Mouse (Mus musculus) frontal cortex, adult 2 months (tissue): ENCODE data around the gene Krt8. TPM values are rescaled to one million over a fixed set of nuclear protein-coding genes. Genes with fewer than 3 reads are reported as not detected.

ENCODE experiments used
- DNase-seq, 2 experiments: peaks; one replicate each; pipeline ENCODE4 v3.0.0; 2022; ENCODE audit warnings: low spot score in 1 of 2; ENCODE audit errors: extremely low spot score in 1 of 2
- polyA plus RNA-seq: library from polyadenylated mRNA; depleted of rRNA; stranded (reverse); fragments of >200 nt; gene quantifications from 2 replicates; pipeline ENCODE4 v1.2.3, GENCODE M21; 2012

The Krt8 gene
- polyA plus RNA-seq, 1 experiment = 1.7 TPM

- no peak for DNase-seq
These were observed 6.4 kb upstream of the Krt8 start for GRCm38 (mm10) chr15:102010569-102011245.

- DNase-seq = no peak
These were observed 3.1 kb upstream of the Krt8 start for GRCm38 (mm10) chr15:102007097-102008069.

- DNase-seq = no peak
These were observed 2.0 kb upstream of the Krt8 start for GRCm38 (mm10) chr15:102006317-102006716.

- DNase-seq = no peak
These were observed 1.0 kb upstream of the Krt8 start for GRCm38 (mm10) chr15:102005290-102005689.

DNA sequence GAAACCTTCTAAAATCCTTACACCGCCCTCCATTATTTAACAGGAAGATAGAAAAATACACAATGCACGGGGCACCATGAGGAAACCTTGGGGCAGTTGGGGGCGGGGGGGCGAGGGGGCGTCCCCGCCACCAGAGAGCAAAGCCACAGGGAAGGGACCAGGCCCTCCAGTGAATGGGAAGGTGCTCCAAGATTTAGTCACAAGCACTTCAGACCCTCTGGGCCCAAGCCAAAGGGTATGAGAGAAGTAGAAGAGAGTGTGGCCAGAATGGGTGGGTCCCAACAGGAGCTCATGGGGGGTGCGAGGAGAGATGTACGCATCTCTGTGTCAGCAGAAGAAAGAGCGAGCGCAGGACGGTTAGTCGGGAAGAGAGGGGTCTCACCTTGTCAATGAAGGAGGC, 766 bp downstream of the Krt8 start:
- DNase-seq = no peak

DNA sequence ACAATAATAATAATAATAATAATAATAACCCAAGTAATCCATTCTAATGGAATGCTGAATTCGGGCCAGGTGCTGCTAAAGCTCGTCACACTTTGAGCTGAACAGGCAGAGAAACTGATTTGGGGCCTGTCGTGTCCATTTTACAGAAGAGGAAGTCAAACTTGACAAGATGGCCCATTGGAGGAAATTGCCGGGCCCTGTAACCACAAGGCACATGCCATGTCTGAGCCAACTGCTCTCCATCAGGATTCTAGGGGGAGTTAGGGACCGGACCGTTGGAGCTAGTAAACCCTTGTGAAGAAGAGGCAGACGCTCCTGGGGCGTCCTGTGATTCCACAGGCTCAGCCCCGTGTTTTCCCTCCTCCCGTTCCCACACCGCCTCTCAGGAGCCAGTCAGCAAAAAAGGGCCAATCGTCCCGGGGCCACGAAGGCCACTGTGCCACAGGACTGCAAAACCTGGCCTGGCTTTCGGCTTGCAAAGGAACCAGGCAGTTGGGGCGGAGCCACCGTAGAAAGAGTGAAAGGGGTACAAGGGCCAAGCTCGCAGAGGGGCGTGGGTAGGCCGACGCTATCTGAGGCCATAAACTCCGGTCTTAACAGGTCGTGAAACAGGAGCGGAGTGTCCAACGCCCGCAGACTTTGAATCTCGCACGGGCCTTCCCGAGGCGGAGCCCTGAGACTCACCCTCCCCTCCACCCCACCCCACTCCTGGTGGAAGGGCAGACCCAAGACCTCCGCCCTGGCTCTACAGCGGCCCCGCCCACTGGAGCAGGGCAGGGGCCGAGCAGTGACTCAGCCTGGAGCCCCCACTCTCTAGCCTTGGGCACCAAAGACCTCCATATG, 1.4 kb downstream of the Krt8 start:
- no peak for DNase-seq

DNA sequence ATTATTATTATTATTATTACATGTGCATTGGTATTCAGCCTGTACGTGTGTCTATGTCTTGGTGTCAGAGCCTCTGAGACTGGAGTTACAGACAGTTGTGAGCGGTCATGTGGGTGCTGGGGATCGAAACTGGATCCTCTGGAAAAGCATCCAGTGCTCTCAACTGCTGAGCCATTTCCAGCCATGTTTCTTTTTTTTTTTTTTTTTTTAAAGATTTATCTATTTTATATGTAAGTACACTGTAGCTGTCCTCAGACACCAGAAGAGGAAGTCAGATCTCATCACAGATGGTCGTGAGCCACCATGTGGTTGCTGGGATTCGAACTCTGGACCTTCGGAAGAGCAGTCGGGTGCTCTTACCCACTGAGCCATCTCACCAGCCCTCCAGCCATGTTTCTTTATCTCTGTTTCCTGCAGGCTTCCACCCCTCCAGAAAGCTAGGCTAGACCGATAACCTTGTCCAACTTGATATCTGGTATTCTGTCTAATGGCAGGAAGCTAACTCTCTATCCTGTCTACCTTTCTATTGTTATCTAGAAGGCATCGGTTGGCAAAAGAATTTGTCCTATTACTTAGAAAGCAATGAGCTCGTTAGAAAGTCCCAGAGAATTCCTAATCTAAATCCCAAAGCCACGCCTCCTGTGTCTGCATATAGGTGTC, 4.5 kb downstream of the Krt8 start:
- DNase-seq = no peak

DNA sequence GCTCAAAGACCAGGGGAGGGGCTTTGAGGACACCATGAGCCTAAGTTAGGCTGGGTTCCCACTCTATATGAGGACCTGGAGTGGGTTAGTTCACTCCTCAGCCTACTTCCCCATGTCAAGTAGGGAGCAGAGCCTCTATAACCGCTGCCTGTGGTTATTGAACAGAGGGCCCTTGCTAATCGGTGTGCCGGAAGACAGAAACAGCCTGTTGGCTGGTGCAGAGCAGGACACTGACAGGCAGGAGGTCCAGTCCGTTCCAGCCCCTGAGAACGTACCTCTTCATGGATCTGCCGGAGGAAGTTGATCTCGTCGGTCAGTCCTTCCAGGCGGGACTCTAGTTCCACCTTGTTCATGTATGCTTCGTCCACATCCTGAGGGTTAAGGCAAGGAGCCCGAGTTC, 5.1 kb downstream of the Krt8 start:
- no peak for DNase-seq

- peak in 1 of 2 experiments; percentile 41 for DNase-seq
These were observed 7.7 kb downstream of the Krt8 start for GRCm38 (mm10) chr15:101996450-101997078.

DNA sequence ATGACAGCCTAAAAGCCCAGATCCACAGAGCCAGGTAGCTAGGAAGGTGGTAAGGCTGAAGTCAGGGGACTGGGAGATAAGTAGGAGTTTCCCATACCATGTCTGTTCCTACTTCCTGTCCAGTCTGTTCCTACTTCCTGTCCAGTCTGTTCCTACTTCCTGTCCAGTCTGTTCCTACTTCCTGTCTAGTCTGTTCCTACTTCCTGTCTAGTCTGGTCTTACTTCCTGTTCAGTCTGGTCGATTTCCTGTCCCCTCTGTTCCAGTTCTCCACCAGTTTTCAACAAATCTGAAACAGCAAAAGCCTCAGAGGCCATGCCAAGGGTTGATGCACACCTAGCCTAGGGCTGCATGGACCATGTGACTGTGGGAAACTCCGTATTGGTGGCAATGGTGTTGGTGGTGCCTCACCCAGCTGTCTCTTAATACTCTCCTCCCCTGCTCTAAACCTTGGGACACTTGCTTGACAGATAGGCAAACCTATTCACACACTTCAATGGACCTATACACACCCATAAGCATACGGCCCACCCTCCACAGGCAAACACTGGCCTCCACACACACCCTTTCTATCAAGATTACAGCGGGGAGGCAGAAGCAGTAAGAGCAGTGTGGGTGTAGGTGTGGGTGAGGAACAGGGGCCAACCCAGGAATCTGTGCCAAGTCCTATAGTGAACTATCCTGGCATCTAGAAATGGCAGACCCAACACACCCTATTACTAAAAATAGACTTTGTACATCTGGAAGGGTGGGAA, 8.6 kb downstream of the Krt8 start:
- DNase-seq = peak in 1 of 2 experiments; percentile 25

DNA sequence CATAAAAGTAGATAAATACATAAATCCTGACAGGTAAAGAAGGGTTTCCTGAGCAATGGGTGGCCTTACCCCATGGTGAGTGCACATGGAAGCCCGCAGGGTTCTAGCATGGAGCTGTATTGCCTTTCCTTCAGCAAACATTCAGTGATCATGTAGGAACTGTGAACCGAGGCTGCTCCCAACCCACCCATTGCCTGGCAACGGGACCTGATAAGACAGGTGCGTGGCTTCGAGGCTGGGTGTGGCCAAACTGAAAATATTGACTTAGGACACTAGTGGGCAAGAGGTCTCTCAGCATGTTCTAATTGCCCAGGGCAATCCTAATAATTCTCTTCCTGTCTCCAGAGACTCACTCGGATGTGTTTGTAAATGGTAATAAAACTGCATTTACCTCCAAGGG, 9.9 kb downstream of the Krt8 start:
- DNase-seq = no peak

GRCm38 (mm10) chr15:101990946-101991345, 13.3 kb downstream of the Krt8 start:
- no peak for DNase-seq

DNA sequence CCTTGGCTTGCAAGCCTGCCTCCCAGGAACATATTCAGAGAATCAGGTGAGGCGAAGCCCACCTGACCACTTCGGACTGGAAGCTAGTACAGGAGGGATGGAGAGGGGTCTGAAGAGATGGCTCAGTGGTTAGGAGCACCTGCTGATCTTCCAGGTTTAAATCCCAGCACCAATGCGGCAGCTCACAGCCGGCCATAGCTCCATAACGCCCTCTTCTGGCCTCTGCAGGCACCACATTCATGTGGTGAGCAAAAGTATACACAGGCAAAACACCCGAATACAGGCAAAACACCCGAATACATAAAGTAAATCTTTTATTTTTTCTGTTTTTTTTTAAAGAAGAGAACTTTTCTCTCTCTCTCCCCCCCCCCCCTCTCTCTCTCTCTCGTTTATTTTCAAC, 15.6 kb downstream of the Krt8 start:
- DNase-seq = no peak

GRCm38 (mm10) chr15:101988119-101988518, 16.2 kb downstream of the Krt8 start:
- DNase-seq = peak; percentile 63 to 93

- no peak for DNase-seq
These were observed 19.5 kb downstream of the Krt8 start for GRCm38 (mm10) chr15:101984746-101985145.

GRCm38 (mm10) chr15:101983949-101984601, 20.2 kb downstream of the Krt8 start:
- DNase-seq = peak; percentile 89 to 98

GRCm38 (mm10) chr15:101983315-101983948, 20.9 kb downstream of the Krt8 start:
- no peak for DNase-seq

- no peak for DNase-seq
These were observed 23.4 kb downstream of the Krt8 start for GRCm38 (mm10) chr15:101980849-101981248.
